Mouse (Mus musculus) kidney, postnatal 0 days (tissue): ENCODE results near the gene Lrrc9. TPM values are rescaled to one million over a fixed set of nuclear protein-coding genes. Genes with fewer than 3 reads are reported as not detected.

Source experiments
- ATAC-seq: fragments of 200-750 bp; cut with Nextera tagmentation; replicated peaks from 2 replicates; pipeline ENCODE4 v1.8.0; 2017; ENCODE audit warnings: low read depth, moderate number of reproducible peaks, moderate TSS enrichment, moderate library complexity; ENCODE audit not compliant: low FRiP score
- DNase-seq: peaks from one replicate; pipeline ENCODE4 v3.0.0-alpha.2; 2016; ENCODE audit warnings: low spot score
- H3K27ac ChIP-seq: fragments of 300-500 bp; sonication (generic); 2 replicates; pipeline ENCODE4 v1.5.1; 2014; ENCODE audit warnings: mild to moderate bottlenecking
- H3K27me3 ChIP-seq: fragments of 300-500 bp; sonication (generic); 2 replicates; pipeline ENCODE4 v1.6.1; 2014; ENCODE audit warnings: low read length, mixed read lengths; ENCODE audit not compliant: insufficient read depth
- H3K36me3 ChIP-seq: fragments of 300-500 bp; sonication (generic); 2 replicates; pipeline ENCODE4 v1.6.1; 2014; ENCODE audit warnings: low read length, mixed read lengths; ENCODE audit not compliant: insufficient read depth
- H3K4me1 ChIP-seq: fragments of 300-500 bp; sonication (generic); replicated peaks from 2 replicates; pipeline ENCODE4 v1.6.1; 2014; ENCODE audit warnings: antibody characterized with exemption, low read length, mixed read lengths; ENCODE audit not compliant: insufficient read depth
- H3K4me2 ChIP-seq: fragments of 300-500 bp; sonication (generic); 2 replicates; pipeline ENCODE4 v1.6.1; 2014; ENCODE audit warnings: mild to moderate bottlenecking, low read length, moderate library complexity, mixed read lengths
- H3K4me3 ChIP-seq: fragments of 300-500 bp; sonication (generic); replicated peaks from 2 replicates; pipeline ENCODE4 v1.5.1; 2014; ENCODE audit warnings: low read depth, low read length
- H3K9ac ChIP-seq: fragments of 300-500 bp; sonication (generic); 2 replicates; pipeline ENCODE4 v1.6.1; 2014; ENCODE audit warnings: low read depth, low read length
- H3K9me3 ChIP-seq: fragments of 300-500 bp; sonication (generic); replicated peaks from 2 replicates; pipeline ENCODE4 v1.6.1; 2016; ENCODE audit warnings: low read length, inconsistent platforms, mixed read lengths
- CTCF ChIP-seq: IDR thresholded peaks from 2 replicates; pipeline ENCODE4 v1.5.1; 2016; ENCODE audit warnings: antibody characterized with exemption, low read depth, mild to moderate bottlenecking, moderate library complexity
- WGBS: fragments of 180-500 bp; shearing (Covaris S2); extraction: QIAGEN DNeasy Blood & Tissue Kit; methylation state at CpG from one replicate; pipeline ENCODE4 v1.1.7; 2014; 5-methylcytosine and 5-hydroxymethylcytosine counted together
- polyA plus RNA-seq: library from polyadenylated mRNA; unstranded; fragments of >200 nt; fragmentation: Nextera tagmentation; extraction: Ambion mirVana; gene quantifications from 2 replicates; pipeline ENCODE4 v1.2.1, GENCODE M21; 2015

Lrrc9 gene
- polyA plus RNA-seq, 1 experiment from 2014 or later, result 0.22 TPM

DNA sequence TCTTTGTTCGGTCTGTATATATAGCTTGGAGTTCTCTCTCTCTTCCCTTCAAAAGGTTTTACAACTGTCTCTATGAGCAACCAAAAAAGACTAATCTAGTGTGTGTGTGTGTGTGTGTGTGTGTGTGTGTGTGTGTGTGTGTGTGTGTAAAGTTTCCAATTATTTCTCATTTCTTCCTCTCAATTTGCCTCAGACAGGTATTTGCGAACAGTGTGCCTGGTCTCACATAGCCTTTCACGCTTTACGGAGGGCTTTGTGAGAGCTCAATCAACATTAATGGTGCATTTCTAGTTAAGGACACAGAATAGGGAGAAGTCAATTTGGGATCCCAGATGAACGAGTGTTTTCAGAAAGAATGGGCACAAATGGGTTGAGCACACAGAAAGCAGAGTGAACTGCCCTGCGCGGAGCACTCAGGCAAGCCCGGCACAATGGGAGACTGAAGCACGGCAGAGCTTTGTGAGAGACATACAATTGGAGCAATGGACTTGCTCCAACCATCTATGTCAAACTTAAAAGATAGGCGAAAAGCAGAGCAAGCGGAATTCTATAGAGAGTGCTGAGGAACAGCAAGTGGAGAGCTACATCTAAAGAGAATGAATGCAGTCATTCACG lies 76.6 kb downstream of the Lrrc9 start:
- no peaks in the 10 kb centered on the region for H3K27me3 ChIP-seq
- no peak overlapping the region for H3K4me2 ChIP-seq
- no peak for TF ChIP-seq CTCF
- H3K4me3 ChIP-seq, result no peak overlapping the region
- DNase-seq (no peak), ATAC-seq (no peak)
- WGBS, result 85% methylated on average over 12 of the region's 12 CpGs
- no peak overlapping the region for H3K9ac ChIP-seq
- no peaks in the 10 kb centered on the region for H3K4me1 ChIP-seq
- no peak overlapping the region for H3K27ac ChIP-seq
- H3K36me3 ChIP-seq, result no peaks in the 10 kb centered on the region
- H3K9me3 ChIP-seq, result no peaks in the 10 kb centered on the region

DNA sequence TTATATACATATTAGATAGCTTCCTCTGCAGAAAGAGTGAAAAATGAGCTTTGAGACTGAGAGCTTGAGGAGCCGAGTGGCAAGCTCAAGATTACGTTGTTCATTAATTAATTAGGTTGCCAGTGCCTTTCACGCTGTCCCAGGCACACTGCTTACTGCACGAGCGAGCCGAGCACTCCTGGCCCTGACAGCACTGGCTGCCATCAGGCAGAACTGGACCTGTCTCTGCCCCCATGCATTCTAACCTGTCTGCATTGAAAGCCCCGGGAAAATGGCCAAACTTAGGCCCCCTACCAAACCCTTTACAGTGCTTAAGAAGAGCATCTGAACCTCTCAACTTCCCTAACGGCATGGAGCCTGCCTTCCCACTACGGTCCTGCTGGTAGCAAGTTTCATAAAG lies 77.7 kb downstream of the Lrrc9 start:
- ATAC-seq, result no peak
- 46% methylated on average over 9 of the region's 9 CpGs for WGBS

DNA sequence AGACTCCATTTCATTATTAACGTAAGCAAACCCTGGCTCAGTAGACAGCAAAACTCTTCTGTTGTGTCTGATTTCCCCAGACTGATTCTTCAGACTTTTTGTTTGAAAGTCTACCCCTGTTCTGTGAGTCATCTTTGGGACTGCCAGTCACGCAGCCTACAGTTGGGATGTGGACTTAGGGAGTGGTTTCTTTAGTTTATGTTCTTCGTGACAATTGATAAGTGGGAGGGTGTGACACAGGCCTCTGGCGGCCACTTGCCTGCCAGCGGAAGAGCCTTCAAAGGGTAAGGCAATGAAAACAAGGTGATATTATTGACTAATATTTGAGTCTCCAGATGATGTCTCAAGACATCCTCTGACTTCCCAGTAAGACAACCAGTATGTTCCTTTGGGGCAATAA lies 78.2 kb downstream of the Lrrc9 start:
- Histone ChIP-seq H3K9ac (no peak overlapping the region), H3K27ac (no peak overlapping the region), H3K4me3 (no peak overlapping the region), H3K4me1 (no peaks in the 10 kb centered on the region), H3K27me3 (no peaks in the 10 kb centered on the region), H3K36me3 (no peaks in the 10 kb centered on the region), H3K4me2 (no peak overlapping the region), H3K9me3 (no peaks in the 10 kb centered on the region)
- WGBS, result 49% methylated on average over 5 of the region's 5 CpGs
- ATAC-seq (no peak), DNase-seq (no peak)
- no peak for TF ChIP-seq CTCF

More for the DNA sequence above, 77.7 kb downstream of the Lrrc9 start:
- H3K4me3 ChIP-seq, result no peak overlapping the region
- H3K27ac ChIP-seq, result no peak overlapping the region
- no peaks in the 10 kb centered on the region for H3K9me3 ChIP-seq
- no peaks in the 10 kb centered on the region for H3K4me1 ChIP-seq
- no peak overlapping the region for H3K4me2 ChIP-seq
- no peaks in the 10 kb centered on the region for H3K27me3 ChIP-seq
- no peaks in the 10 kb centered on the region for H3K36me3 ChIP-seq
- no peak for TF ChIP-seq CTCF
- H3K9ac ChIP-seq, result no peak overlapping the region
- no peak for DNase-seq

DNA sequence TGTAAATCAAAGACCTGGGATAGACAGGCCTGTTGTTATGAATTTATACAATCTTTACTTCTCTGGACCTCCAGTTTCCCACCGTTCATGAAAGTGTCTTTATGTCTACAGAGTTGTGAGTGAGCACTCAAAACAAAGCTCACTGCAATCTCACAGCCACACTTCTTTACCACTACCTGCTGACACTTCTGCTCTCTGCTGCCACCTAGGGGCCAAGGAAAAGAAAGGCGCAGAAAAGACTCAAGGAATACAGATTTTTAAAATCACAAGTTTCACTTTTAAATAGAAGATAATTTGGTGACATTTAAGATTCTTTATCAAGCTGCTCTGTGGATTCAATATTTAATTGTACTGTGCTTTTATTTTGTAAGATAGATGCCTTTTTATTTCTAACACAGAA lies 79.0 kb downstream of the Lrrc9 start:
- DNase-seq (peak; percentile 76), ATAC-seq (no peak)
- Histone ChIP-seq H3K36me3 (no peaks in the 10 kb centered on the region), H3K4me2 (no peak overlapping the region), H3K27me3 (no peaks in the 10 kb centered on the region), H3K27ac (no peak overlapping the region), H3K9ac (no peak overlapping the region), H3K9me3 (no peaks in the 10 kb centered on the region), H3K4me3 (no peak overlapping the region), H3K4me1 (no peaks in the 10 kb centered on the region)
- WGBS, result 5% methylated on average over 2 of the region's 2 CpGs
- peak; percentile 97 for TF ChIP-seq CTCF

DNA sequence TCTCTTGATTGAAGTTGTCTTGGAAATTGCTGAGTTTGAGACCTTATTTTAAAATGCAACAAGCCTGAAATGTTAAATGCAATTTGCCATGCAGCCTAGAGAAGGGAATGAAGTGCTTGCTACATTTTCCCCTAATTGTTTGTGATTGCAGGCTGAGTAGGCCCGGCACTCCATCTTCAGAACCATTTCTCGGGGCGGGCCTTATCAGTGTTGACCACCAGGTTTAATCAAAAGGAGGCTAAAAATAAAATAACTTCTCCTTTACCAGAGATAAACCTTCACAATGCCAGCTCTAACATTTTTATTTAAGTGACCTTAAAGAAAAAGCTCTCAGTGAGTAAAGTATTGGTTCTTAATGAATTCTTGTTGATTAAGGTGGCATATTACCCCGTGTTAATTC lies 83.9 kb downstream of the Lrrc9 start:
- Histone ChIP-seq H3K9ac (no peak overlapping the region), H3K4me1 (no peaks in the 10 kb centered on the region), H3K27ac (no peak overlapping the region), H3K4me3 (no peak overlapping the region), H3K4me2 (no peak overlapping the region), H3K27me3 (no peaks in the 10 kb centered on the region), H3K36me3 (no peaks in the 10 kb centered on the region), H3K9me3 (no peaks in the 10 kb centered on the region)
- no peak for TF ChIP-seq CTCF
- no peak for DNase-seq
- 82% methylated on average over 4 of the region's 4 CpGs for WGBS
- no peak for ATAC-seq

DNA sequence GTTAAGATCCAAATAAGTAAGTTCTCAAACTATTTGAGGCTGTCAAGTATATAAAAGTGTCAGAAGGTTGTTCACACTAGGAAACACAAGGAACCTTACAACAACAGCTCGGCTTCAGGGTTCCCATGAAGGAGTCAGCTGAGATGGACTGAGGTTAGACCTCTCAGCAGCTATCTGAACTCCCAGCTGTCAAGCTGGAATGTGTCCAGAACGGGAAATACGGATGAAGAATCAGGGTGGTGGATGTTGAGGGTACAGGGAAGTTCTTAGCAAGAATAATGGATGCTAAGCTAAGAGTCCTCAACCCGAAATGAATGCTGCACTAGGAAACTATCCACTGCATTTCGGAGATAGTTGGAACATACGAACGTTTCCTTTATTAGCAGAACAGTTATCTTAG lies 90.6 kb downstream of the Lrrc9 start:
- Histone ChIP-seq H3K9ac (no peak overlapping the region), H3K4me3 (no peak overlapping the region), H3K4me2 (no peak overlapping the region), H3K36me3 (no peaks in the 10 kb centered on the region), H3K4me1 (no peaks in the 10 kb centered on the region), H3K27ac (no peak overlapping the region), H3K9me3 (no peaks in the 10 kb centered on the region), H3K27me3 (no peaks in the 10 kb centered on the region)
- WGBS, result 73% methylated on average over 7 of the region's 7 CpGs
- TF ChIP-seq CTCF, result no peak
- no peak for DNase-seq
- ATAC-seq, result no peak

DNA sequence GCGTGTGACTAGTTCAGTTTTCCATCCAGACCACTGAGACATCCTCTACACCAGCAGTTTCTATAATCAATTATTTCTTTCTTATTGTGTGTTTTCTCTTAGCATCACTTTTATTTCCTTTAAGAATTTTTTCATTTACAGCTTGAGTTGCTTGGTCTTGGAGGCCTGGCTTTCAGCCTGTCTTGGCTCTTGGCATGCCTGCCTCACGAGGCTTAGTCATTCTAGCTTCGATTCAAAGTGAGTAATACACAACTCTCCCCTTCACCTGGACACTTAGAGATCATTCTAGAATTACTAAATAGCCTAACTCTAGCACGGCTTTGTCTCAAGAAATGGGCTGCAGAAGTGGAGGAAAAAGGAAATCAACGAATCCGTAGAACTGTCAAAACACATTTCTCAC lies 92.3 kb downstream of the Lrrc9 start:
- Histone ChIP-seq H3K27ac (no peak overlapping the region), H3K4me3 (no peak overlapping the region), H3K36me3 (no peaks in the 10 kb centered on the region), H3K4me2 (no peak overlapping the region), H3K9ac (no peak overlapping the region), H3K27me3 (no peaks in the 10 kb centered on the region), H3K4me1 (no peaks in the 10 kb centered on the region), H3K9me3 (no peaks in the 10 kb centered on the region)
- DNase-seq (no peak), ATAC-seq (no peak)
- TF ChIP-seq CTCF, result no peak
- WGBS, result 87% methylated on average over 6 of the region's 6 CpGs
